In the genomic region with DNA sequence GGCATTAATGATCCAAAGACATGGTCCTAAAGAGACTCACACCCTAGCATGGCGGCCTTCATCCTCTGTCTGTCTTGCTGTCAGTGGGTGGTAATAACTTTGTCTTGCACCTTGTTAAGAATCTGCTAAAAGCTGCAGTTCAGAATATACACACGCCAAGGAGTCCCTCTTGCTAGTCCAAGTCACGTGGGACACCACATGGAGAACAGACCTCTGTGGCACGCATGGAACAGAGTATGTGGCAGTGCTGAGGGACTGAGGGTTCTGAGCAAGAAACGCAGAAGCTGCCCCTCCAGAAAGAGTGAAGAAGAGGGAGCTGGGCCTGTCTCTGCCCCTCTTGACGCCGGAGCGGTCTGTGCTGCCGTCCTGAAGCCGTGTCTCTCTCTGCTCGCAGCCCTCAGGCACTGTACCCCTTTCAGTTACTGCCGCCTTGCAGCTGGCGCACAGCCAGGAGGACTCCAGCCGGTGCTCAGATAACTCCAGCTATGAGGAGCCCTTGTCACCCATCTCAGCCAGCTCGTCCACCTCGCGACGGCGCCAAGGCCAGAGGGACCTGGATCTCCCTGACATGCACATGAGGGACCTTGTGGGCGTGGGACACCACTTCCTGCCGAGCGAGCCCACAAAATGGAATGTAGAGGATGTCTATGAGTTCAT, we compare ENCODE assay signal across 10 mouse cellular contexts. TPM values are rescaled to one million over a fixed set of nuclear protein-coding genes. Genes with fewer than 3 reads are reported as not detected.
DNase-seq lines count a peak whose midpoint lies in the region; ATAC-seq lines count a peak whose summit lies in the region.
"Had no signal": no experiment of that assay in that cellular context is flagged by ENCODE, and none has a peak within 500 bp of the region (broad histone marks: within the 10 kb centered on the region; RNA-seq: fewer than 3 reads in every experiment).

No protein-coding gene starts in this region.

- DNase-seq in embryonic facial prominence, embryonic 10.5 days (ENCODE audit: low spot score) = no peak
- no peak for DNase-seq in hindbrain, embryonic 14.5 days (ENCODE audit: low spot score)
- peak; percentile 67 for DNase-seq in testis, postnatal 10 days (ENCODE audit: low spot score)
- no peak for DNase-seq in testis, postnatal 14 days (ENCODE audit: low spot score)
- DNase-seq in thymus, postnatal 0 days (ENCODE audit: low spot score) = no peak
- no peak for DNase-seq in urinary bladder, postnatal 14 days (ENCODE audit: low spot score)
- DNase-seq: kidney, adult 18-20 months had no signal

- H3K36me3 ChIP-seq in embryonic facial prominence, embryonic 13.5 days = peaks cover 92% of the 10 kb centered on the region
- peaks cover 100% of the 10 kb centered on the region for H3K36me3 ChIP-seq in embryonic facial prominence, embryonic 10.5 days (replicated peaks)
- peaks cover 93% of the 10 kb centered on the region for H3K36me3 ChIP-seq in hindbrain, embryonic 15.5 days
- H3K36me3 ChIP-seq in hindbrain, embryonic 14.5 days (replicated peaks; ENCODE audit: control insufficient read depth, insufficient read depth) = peaks cover 99% of the 10 kb centered on the region

- no peak overlapping the region for H3K4me2 ChIP-seq in embryonic facial prominence, embryonic 13.5 days
- no peak overlapping the region for H3K4me2 ChIP-seq in hindbrain, embryonic 15.5 days
- no peak overlapping the region for H3K4me2 ChIP-seq in hindbrain, embryonic 14.5 days (replicated peaks)

- ATAC-seq in embryonic facial prominence, embryonic 13.5 days (ENCODE audit: insufficient number of reproducible peaks, insufficient read depth, low FRiP score, low TSS enrichment, low read depth) = no peak
- ATAC-seq in hindbrain, embryonic 15.5 days (ENCODE audit: low FRiP score, low read depth) = no peak
- no peak for ATAC-seq in hindbrain, embryonic 14.5 days (ENCODE audit: low FRiP score)

- no peaks in the 10 kb centered on the region for H3K27me3 ChIP-seq in embryonic facial prominence, embryonic 13.5 days
- no peaks in the 10 kb centered on the region for H3K27me3 ChIP-seq in embryonic facial prominence, embryonic 10.5 days (replicated peaks; ENCODE audit: low read depth, poor library complexity, severe bottlenecking)
- no peaks in the 10 kb centered on the region for H3K27me3 ChIP-seq in hindbrain, embryonic 15.5 days
- no peaks in the 10 kb centered on the region for H3K27me3 ChIP-seq in hindbrain, embryonic 14.5 days (ENCODE audit: control insufficient read depth, insufficient read depth, low read length)

- no peak overlapping the region for H3K9ac ChIP-seq in embryonic facial prominence, embryonic 13.5 days
- H3K9ac ChIP-seq in hindbrain, embryonic 15.5 days = no peak overlapping the region
- H3K9ac ChIP-seq in hindbrain, embryonic 14.5 days = no peak overlapping the region
- H3K9ac ChIP-seq: liver, embryonic 14.5 days had no signal

- H3K4me3 ChIP-seq in embryonic facial prominence, embryonic 13.5 days = no peak overlapping the region
- H3K4me3 ChIP-seq in embryonic facial prominence, embryonic 10.5 days = no peak overlapping the region
- no peak overlapping the region for H3K4me3 ChIP-seq in hindbrain, embryonic 15.5 days
- no peak overlapping the region for H3K4me3 ChIP-seq in hindbrain, embryonic 14.5 days (replicated peaks; ENCODE audit: low read length)

- H3K4me1 ChIP-seq in embryonic facial prominence, embryonic 13.5 days = peaks cover 9% of the 10 kb centered on the region; the same call in 1 of the 2 replicates
- H3K4me1 ChIP-seq in embryonic facial prominence, embryonic 10.5 days = peaks cover 6% of the 10 kb centered on the region
- peaks cover 4% of the 10 kb centered on the region for H3K4me1 ChIP-seq in hindbrain, embryonic 15.5 days (replicated peaks)
- H3K4me1 ChIP-seq in hindbrain, embryonic 14.5 days (replicated peaks; ENCODE audit: control insufficient read depth, insufficient read depth, low read length) = peaks cover 2% of the 10 kb centered on the region

- H3K27ac ChIP-seq in embryonic facial prominence, embryonic 13.5 days = peak overlapping the region; percentile 2; the same call in 1 of the 2 replicates
- H3K27ac ChIP-seq in embryonic facial prominence, embryonic 10.5 days (replicated peaks) = no peak overlapping the region
- peak overlapping the region; percentile 17; the same call in 1 of the 2 replicates for H3K27ac ChIP-seq in hindbrain, embryonic 15.5 days (replicated peaks)
- no peak overlapping the region for H3K27ac ChIP-seq in hindbrain, embryonic 14.5 days
- H3K27ac ChIP-seq: liver, embryonic 14.5 days had no signal

- H3K9me3 ChIP-seq in embryonic facial prominence, embryonic 13.5 days = no peaks in the 10 kb centered on the region
- H3K9me3 ChIP-seq in embryonic facial prominence, embryonic 10.5 days = no peaks in the 10 kb centered on the region
- no peaks in the 10 kb centered on the region for H3K9me3 ChIP-seq in hindbrain, embryonic 15.5 days
- H3K9me3 ChIP-seq in hindbrain, embryonic 14.5 days (ENCODE audit: control insufficient read depth, low read length) = no peaks in the 10 kb centered on the region

- WGBS in embryonic facial prominence, embryonic 13.5 days = 75% methylated on average over 22 of the region's 22 CpGs
- WGBS in embryonic facial prominence, embryonic 10.5 days = 93% methylated on average over 22 of the region's 22 CpGs
- 71% methylated on average over 22 of the region's 22 CpGs for WGBS in hindbrain, embryonic 15.5 days
- 74% methylated on average over 22 of the region's 22 CpGs for WGBS in hindbrain, embryonic 14.5 days

RNA-seq across cellular contexts. Expression of gene A3galt2, which starts 7.4 kb away (rescaled TPM):
- 0.29 and 0.38 TPM in 2 replicates for polyA plus RNA-seq in embryonic facial prominence, embryonic 13.5 days (2015; fragmentation: Nextera tagmentation; extraction: Ambion mirVana)
- 0.09 and 0.12 TPM in 2 replicates for polyA plus RNA-seq in embryonic facial prominence, embryonic 10.5 days (2016; fragmentation: Nextera tagmentation; extraction: Ambion mirVana)
- 0.18 and 0.24 TPM in 2 replicates for polyA plus RNA-seq in hindbrain, embryonic 15.5 days (2015; fragmentation: Nextera tagmentation; extraction: Ambion mirVana)
- 0.21 and 0.41 TPM in 2 replicates for polyA plus RNA-seq in hindbrain, embryonic 14.5 days (2014; fragmentation: Nextera tagmentation; extraction: Ambion mirVana)
- 0.04 and 0.12 TPM in 2 replicates for polyA plus RNA-seq in thymus, postnatal 0 days (2015; fragmentation: Nextera tagmentation; extraction: Ambion mirVana)

RNA-seq across cellular contexts. Expression of gene Zfp362, which starts 58.1 kb away (rescaled TPM):
- polyA plus RNA-seq in embryonic facial prominence, embryonic 13.5 days (2015; fragmentation: Nextera tagmentation; extraction: Ambion mirVana) = 50.2 and 51.7 TPM in 2 replicates
- 38.7 and 39.0 TPM in 2 replicates for polyA plus RNA-seq in embryonic facial prominence, embryonic 10.5 days (2016; fragmentation: Nextera tagmentation; extraction: Ambion mirVana)
- polyA plus RNA-seq in hindbrain, embryonic 15.5 days (2015; fragmentation: Nextera tagmentation; extraction: Ambion mirVana) = 33.6 and 36.7 TPM in 2 replicates
- polyA plus RNA-seq in hindbrain, embryonic 14.5 days (2014; fragmentation: Nextera tagmentation; extraction: Ambion mirVana) = 29.0 and 33.6 TPM in 2 replicates
- 23.6 and 25.8 TPM in 2 replicates for polyA plus RNA-seq in thymus, postnatal 0 days (2015; fragmentation: Nextera tagmentation; extraction: Ambion mirVana)

Comparison
In these comparisons a context has a peak if more than half of its experiments do, and no peak if none do; other contexts are left out.
1. H3K27ac ChIP-seq: peak in embryonic facial prominence, embryonic 13.5 days (single experiment) and hindbrain, embryonic 15.5 days (single experiment); none in embryonic facial prominence, embryonic 10.5 days (single experiment) and hindbrain, embryonic 14.5 days (single experiment).